Mouse (Mus musculus) erythroblast, embryonic 14.5 days (primary cell): ENCODE results near the gene Skap1. TPM values are rescaled to one million over a fixed set of nuclear protein-coding genes. Genes with fewer than 3 reads are reported as not detected.

Source experiments
- H3K27me3 ChIP-seq: 2 replicates; pipeline ENCODE4 v1.6.1; 2012; ENCODE audit warnings: inconsistent platforms; ENCODE audit not compliant: control insufficient read depth
- H3K36me3 ChIP-seq: 2 replicates; pipeline ENCODE4 v1.6.1; 2012; ENCODE audit warnings: mild to moderate bottlenecking, inconsistent platforms; ENCODE audit not compliant: control insufficient read depth
- H3K4me1 ChIP-seq: 2 replicates; pipeline ENCODE4 v1.6.1; 2012; ENCODE audit warnings: inconsistent platforms; ENCODE audit not compliant: control insufficient read depth
- H3K4me3 ChIP-seq: replicated peaks from 2 replicates; pipeline ENCODE3; 2012; ENCODE audit warnings: moderate library complexity, mild to moderate bottlenecking, inconsistent platforms
- H3K9me3 ChIP-seq: 2 replicates; pipeline ENCODE4 v1.6.1; 2012; ENCODE audit warnings: low read length, inconsistent platforms, mixed read lengths; ENCODE audit not compliant: control insufficient read depth
- GATA1 ChIP-seq: IDR thresholded peaks from 2 replicates; pipeline ENCODE4 v1.6.1; 2012; ENCODE audit warnings: low read length, inconsistent platforms, mixed read lengths
- TAL1 ChIP-seq: IDR thresholded peaks from 3 replicates; pipeline ENCODE4 v1.6.1; 2012; ENCODE audit warnings: low read length, inconsistent platforms, mixed read lengths
- polyA plus RNA-seq: library from polyadenylated mRNA; stranded (reverse); fragments of >175 nt; gene quantifications from 2 replicates; pipeline ENCODE4 v1.2.3, GENCODE M21; 2012

The Skap1 gene
- polyA plus RNA-seq, 1 experiment, result not detected

DNA sequence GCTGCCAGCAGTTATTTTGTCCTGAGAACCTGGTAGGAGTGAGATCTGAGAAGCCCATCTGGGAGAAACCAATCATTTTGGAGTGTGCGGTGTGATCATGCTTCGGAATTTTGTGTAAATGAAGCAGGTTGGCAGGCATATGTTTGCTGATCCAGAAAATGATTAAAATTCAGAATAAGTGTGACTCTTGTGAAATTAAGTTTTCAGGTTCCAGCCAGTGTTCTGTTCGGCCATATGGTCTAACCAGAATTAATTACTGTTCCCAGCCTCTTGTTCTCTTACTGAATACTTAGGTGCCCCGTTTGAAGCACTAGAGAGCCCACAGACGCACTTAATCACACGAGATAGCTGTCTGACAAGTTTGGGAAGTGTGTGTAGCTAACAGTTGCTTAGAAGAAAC lies 36.6 kb downstream of the Skap1 start:
- Histone ChIP-seq H3K4me1 (no peaks in the 10 kb centered on the region), H3K36me3 (no peaks in the 10 kb centered on the region), H3K4me3 (no peak overlapping the region), H3K9me3 (no peaks in the 10 kb centered on the region; the same call in 1 of the 2 replicates), H3K27me3 (peaks cover 4% of the 10 kb centered on the region; the same call in 1 of the 2 replicates)
- TF ChIP-seq GATA1, result no peak
- TF ChIP-seq TAL1, result no peak

GRCm38 (mm10) chr11:96502948-96503347 lies 38.6 kb downstream of the Skap1 start:
- Histone ChIP-seq H3K4me1 (no peaks in the 10 kb centered on the region), H3K9me3 (no peaks in the 10 kb centered on the region; the same call in 1 of the 2 replicates), H3K36me3 (no peaks in the 10 kb centered on the region), H3K4me3 (no peak overlapping the region), H3K27me3 (peaks cover 4% of the 10 kb centered on the region; the same call in 1 of the 2 replicates)
- TF ChIP-seq TAL1 (no peak), GATA1 (no peak)

GRCm38 (mm10) chr11:96504509-96505119 lies 40.2 kb downstream of the Skap1 start:
- TF ChIP-seq GATA1 (no peak), TAL1 (no peak)
- peaks cover 4% of the 10 kb centered on the region; the same call in 1 of the 2 replicates for H3K27me3 ChIP-seq
- no peaks in the 10 kb centered on the region; the same call in 1 of the 2 replicates for H3K9me3 ChIP-seq
- no peaks in the 10 kb centered on the region for H3K4me1 ChIP-seq
- no peaks in the 10 kb centered on the region for H3K36me3 ChIP-seq
- no peak overlapping the region for H3K4me3 ChIP-seq

DNA sequence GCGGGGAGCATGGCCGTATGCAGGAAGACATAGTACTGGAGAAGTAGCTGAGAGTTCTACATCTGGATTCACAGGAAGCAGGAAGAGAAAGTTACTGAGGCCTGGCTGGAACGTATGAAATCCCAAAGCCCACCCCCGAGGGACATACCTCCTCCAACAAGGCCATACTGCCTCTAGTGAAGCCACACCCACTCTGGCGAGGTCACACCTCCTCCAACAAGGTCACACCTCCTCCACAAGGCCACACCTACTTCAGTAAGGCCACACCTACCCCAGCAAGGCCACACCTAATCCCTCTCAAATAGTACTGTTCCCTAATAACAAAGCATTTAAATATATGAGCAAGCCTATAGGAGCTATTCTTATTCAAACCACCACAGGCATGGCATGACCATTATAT lies 41.4 kb downstream of the Skap1 start:
- no peak for TF ChIP-seq TAL1
- no peak for TF ChIP-seq GATA1
- H3K9me3 ChIP-seq, result no peaks in the 10 kb centered on the region; the same call in 1 of the 2 replicates
- H3K4me1 ChIP-seq, result no peaks in the 10 kb centered on the region
- no peaks in the 10 kb centered on the region for H3K36me3 ChIP-seq
- peaks cover 4% of the 10 kb centered on the region; the same call in 1 of the 2 replicates for H3K27me3 ChIP-seq
- no peak overlapping the region for H3K4me3 ChIP-seq

DNA sequence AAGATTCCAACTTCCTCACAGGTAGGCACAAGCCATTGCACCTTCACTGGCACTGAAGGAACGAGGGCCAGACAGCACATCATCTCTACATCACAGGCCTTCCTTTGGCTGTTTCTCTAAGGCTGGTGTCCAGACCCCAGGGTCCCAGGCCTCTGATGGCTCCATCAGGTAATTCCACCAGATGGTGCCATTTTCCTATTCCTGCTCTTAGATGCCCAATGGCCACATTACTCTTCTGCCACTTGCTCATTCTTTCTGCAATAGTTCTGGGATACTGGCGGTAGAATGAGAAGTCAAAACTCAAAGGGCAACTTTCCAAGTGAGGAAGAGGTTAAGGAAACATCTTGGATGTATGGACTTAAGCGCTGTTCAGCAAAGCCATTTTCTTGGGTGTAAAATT lies 50.8 kb downstream of the Skap1 start:
- Histone ChIP-seq H3K4me1 (no peaks in the 10 kb centered on the region), H3K4me3 (no peak overlapping the region), H3K9me3 (no peaks in the 10 kb centered on the region), H3K27me3 (no peaks in the 10 kb centered on the region), H3K36me3 (no peaks in the 10 kb centered on the region)
- TF ChIP-seq TAL1 (no peak), GATA1 (no peak)

- Histone ChIP-seq H3K27me3 (no peaks in the 10 kb centered on the region), H3K9me3 (no peaks in the 10 kb centered on the region), H3K4me3 (no peak overlapping the region), H3K4me1 (no peaks in the 10 kb centered on the region), H3K36me3 (no peaks in the 10 kb centered on the region)
- TF ChIP-seq TAL1 (no peak), GATA1 (no peak)
These were observed 60.1 kb downstream of the Skap1 start for GRCm38 (mm10) chr11:96524541-96524940.

GRCm38 (mm10) chr11:96526137-96526621 lies 61.8 kb downstream of the Skap1 start:
- Histone ChIP-seq H3K4me3 (no peak overlapping the region), H3K36me3 (no peaks in the 10 kb centered on the region)
- TF ChIP-seq TAL1 (no peak), GATA1 (no peak)

GRCm38 (mm10) chr11:96531757-96532433 lies 67.5 kb downstream of the Skap1 start:
- no peaks in the 10 kb centered on the region for H3K9me3 ChIP-seq
- TF ChIP-seq TAL1 (no peak), GATA1 (no peak)
- H3K36me3 ChIP-seq, result no peaks in the 10 kb centered on the region
- no peaks in the 10 kb centered on the region for H3K27me3 ChIP-seq
- H3K4me1 ChIP-seq, result no peaks in the 10 kb centered on the region
- H3K4me3 ChIP-seq, result no peak overlapping the region

More at GRCm38 (mm10) chr11:96526137-96526621, 61.8 kb downstream of the Skap1 start:
- no peaks in the 10 kb centered on the region for H3K9me3 ChIP-seq
- no peaks in the 10 kb centered on the region for H3K4me1 ChIP-seq
- H3K27me3 ChIP-seq, result no peaks in the 10 kb centered on the region

DNA sequence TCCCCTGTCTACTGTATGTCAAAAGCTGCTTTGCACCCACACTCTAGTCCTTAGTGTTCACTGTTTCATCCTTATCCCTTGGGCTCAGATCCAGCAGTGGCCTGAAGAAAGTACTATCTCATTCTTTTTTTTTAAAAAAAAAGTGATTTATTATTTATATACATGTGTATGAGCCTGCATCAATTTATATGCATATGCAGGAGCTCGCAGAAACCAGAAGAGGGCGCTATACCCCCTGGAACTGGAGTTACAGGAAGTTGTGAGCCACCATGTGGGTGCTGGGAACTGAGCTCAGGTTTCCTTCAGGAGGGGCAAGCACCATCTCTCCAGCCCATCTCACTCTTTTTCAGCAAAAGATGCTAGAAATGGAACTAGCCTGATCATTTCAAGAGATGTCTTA lies 70.1 kb downstream of the Skap1 start:
- Histone ChIP-seq H3K27me3 (no peaks in the 10 kb centered on the region; the same call in 1 of the 2 replicates), H3K4me1 (no peaks in the 10 kb centered on the region), H3K36me3 (no peaks in the 10 kb centered on the region), H3K9me3 (no peaks in the 10 kb centered on the region), H3K4me3 (no peak overlapping the region)
- no peak for TF ChIP-seq TAL1
- no peak for TF ChIP-seq GATA1
